Mouse (Mus musculus) ES-E14 (cell line): ENCODE measurements around the gene Lss. TPM values are rescaled to one million over a fixed set of nuclear protein-coding genes. Genes with fewer than 3 reads are reported as not detected.

ENCODE experiments used
- DNase-seq: peaks from one replicate; pipeline ENCODE4 v3.0.0-alpha.2; 2013; ENCODE audit warnings: low read depth, low spot score
- H3K27ac ChIP-seq: 2 replicates; pipeline ENCODE4 v1.5.1; 2012; ENCODE audit warnings: low read depth, mild to moderate bottlenecking, low read length, moderate library complexity, mixed read lengths; ENCODE audit not compliant: poor library complexity, insufficient read depth, severe bottlenecking
- H3K36me3 ChIP-seq: 2 replicates; pipeline ENCODE4 v1.6.1; 2012; ENCODE audit warnings: mild to moderate bottlenecking, low read length, moderate library complexity, mixed read lengths; ENCODE audit not compliant: control insufficient read depth, poor library complexity, insufficient read depth, severe bottlenecking
- H3K4me1 ChIP-seq, 2 experiments: fragments of 150-350 bp in 1 of 2; sonication (generic) in 1 of 2; 2 replicates each; pipeline ENCODE4 v1.6.1; 2012; ENCODE audit warnings: low read length in 2 of 2, mild to moderate bottlenecking in 1 of 2, mixed read lengths in 1 of 2; ENCODE audit not compliant: control insufficient read depth in 2 of 2, insufficient read depth in 2 of 2, poor library complexity in 1 of 2
- H3K4me3 ChIP-seq, 2 experiments: fragments of 150-350 bp in 1 of 2; sonication (generic) in 1 of 2; 2 replicates each; pipeline ENCODE4 v1.5.1; 2012; ENCODE audit warnings: low read length in 2 of 2, low read depth in 1 of 2, mild to moderate bottlenecking in 1 of 2, mixed read lengths in 1 of 2; ENCODE audit not compliant: insufficient read depth in 1 of 2, poor library complexity in 1 of 2, severe bottlenecking in 1 of 2
- H3K9ac ChIP-seq: 2 replicates; pipeline ENCODE4 v1.6.1; 2012; ENCODE audit warnings: low read depth, mild to moderate bottlenecking, low read length, mixed read lengths; ENCODE audit not compliant: poor library complexity, insufficient read depth, severe bottlenecking
- H3K9me3 ChIP-seq: fragments of 150-350 bp; sonication (generic); 2 replicates; pipeline ENCODE4 v1.6.1; 2012; ENCODE audit warnings: low read depth, mild to moderate bottlenecking, low read length; ENCODE audit not compliant: control insufficient read depth, insufficient read depth
- CHD2 ChIP-seq: IDR thresholded peaks from 2 replicates; pipeline ENCODE4 v1.6.1; 2014; ENCODE audit warnings: mild to moderate bottlenecking, low read depth, low read length, inconsistent platforms
- HCFC1 ChIP-seq: IDR thresholded peaks from 2 replicates; pipeline ENCODE4 v1.6.1; 2012; ENCODE audit warnings: low read length, inconsistent platforms, borderline replicate concordance; ENCODE audit not compliant: insufficient read depth
- MAFK ChIP-seq: IDR thresholded peaks from 2 replicates; pipeline ENCODE4 v1.6.1; 2014; ENCODE audit warnings: mild to moderate bottlenecking, low read depth, low read length, inconsistent platforms; ENCODE audit not compliant: insufficient read depth
- ZC3H11A ChIP-seq: IDR thresholded peaks from 2 replicates; pipeline ENCODE4 v1.6.1; 2012; ENCODE audit warnings: low read depth, mild to moderate bottlenecking, inconsistent platforms, low read length, borderline replicate concordance
- ZNF384 ChIP-seq: IDR thresholded peaks from 2 replicates; pipeline ENCODE4 v1.6.1; 2012; ENCODE audit warnings: low read depth, low read length, inconsistent platforms
- in situ Hi-C, 2 experiments: fragments of 600-800 bp; cut with MboI; formaldehyde crosslinking; loops; one replicate each; pipeline ENCODE4 v1.15.1; 2025; ENCODE audit warnings: low sequenced_read_pairs in 2 of 2, inconsistent platforms in 1 of 2; ENCODE audit not compliant: unreplicated experiment in 2 of 2
- total RNA-seq: library from RNA; depleted of rRNA; stranded (reverse); fragments of 300-350 nt; gene quantifications from 2 replicates; pipeline ENCODE4 v1.2.3, GENCODE M21; 2012

The Lss gene
- total RNA-seq, 1 experiment = 35.6 TPM

DNA sequence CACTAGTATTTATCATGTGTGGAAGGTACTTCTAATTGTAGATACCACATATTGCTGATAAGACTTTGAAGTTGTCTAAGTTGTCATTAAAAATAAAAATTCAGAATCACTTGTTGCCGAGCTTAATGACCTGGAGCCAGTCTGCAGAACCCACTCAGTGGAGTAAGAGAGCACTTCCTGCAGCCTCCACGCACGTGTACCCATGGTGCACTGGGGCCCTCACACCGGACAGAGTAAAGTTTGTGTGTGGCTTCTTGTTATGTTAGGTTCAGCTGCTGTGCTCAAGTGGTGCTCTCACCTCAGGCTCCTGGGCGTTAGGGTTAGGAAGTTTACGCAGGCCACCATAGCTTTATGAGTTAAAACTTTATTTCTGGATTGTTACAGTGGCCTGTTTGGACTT, 35.9 kb upstream of the Lss start:
- no peak overlapping the region for H3K4me3 ChIP-seq
- no peaks in the 10 kb centered on the region for H3K9me3 ChIP-seq
- peaks cover 0 to 2% of the 10 kb centered on the region in 2 experiments; a peak in 1 of 4 replicates for H3K4me1 ChIP-seq
- in situ Hi-C loops = no loop called here
- H3K9ac ChIP-seq = no peak overlapping the region
- H3K36me3 ChIP-seq = peaks cover 48% of the 10 kb centered on the region
- TF ChIP-seq ZNF384 (no peak), CHD2 (no peak), ZC3H11A (no peak), HCFC1 (no peak), MAFK (no peak)
- DNase-seq = no peak
- no peak overlapping the region for H3K27ac ChIP-seq

DNA sequence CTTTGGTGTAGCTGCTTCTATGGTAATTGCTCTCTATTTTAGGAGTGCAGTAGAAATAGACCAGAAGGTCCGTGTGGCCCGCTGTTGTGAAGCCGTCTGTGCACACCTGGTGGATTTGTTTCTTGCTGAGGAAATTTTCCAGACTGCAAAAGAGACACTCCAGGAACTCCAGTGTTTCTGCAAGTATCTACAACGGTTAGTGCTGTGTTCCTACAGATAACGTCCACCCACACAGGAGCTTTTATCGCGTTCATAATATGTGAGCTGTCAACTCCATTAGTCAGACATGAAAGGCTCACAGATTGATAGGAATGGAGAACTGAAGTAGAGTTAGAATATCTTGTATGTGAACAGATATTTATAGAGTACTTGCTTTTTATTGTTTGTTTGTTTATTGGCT, 35.0 kb upstream of the Lss start:
- Histone ChIP-seq H3K27ac (no peak overlapping the region), H3K9me3 (no peaks in the 10 kb centered on the region), H3K4me1 (peaks cover 0 to 2% of the 10 kb centered on the region in 2 experiments; a peak in 1 of 4 replicates), H3K4me3 (no peak overlapping the region), H3K36me3 (peaks cover 47% of the 10 kb centered on the region), H3K9ac (no peak overlapping the region)
- DNase-seq = no peak
- TF ChIP-seq HCFC1 = no peak
- no peak for TF ChIP-seq ZNF384
- no peak for TF ChIP-seq ZC3H11A
- TF ChIP-seq CHD2 = no peak
- no peak for TF ChIP-seq MAFK
- in situ Hi-C loops = no loop called here

DNA sequence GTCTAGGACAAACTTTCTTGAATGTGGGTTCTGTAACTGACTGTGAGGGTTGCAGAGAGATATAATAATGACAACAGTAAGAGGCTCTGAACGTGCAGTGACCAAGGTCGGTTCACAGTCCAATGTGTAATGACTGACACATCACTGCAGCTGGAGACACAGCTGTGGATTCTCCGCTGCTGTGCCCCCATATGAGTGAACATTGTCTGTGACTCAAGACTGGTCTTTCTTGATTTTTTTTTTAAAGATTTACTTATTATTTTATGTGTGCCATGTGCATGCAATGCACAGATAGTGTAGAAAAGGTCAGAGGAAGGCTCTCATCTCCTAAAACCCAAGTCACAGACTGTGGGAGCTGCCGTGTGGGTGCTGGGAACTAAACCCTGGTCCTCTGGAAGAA, 33.9 kb upstream of the Lss start:
- H3K9ac ChIP-seq = no peak overlapping the region
- TF ChIP-seq HCFC1 (no peak), ZNF384 (no peak), CHD2 (no peak), ZC3H11A (no peak), MAFK (no peak)
- DNase-seq = no peak
- H3K9me3 ChIP-seq = no peaks in the 10 kb centered on the region
- H3K27ac ChIP-seq = no peak overlapping the region
- no peak overlapping the region for H3K4me3 ChIP-seq
- peaks cover 53% of the 10 kb centered on the region for H3K36me3 ChIP-seq
- peaks cover 0 to 1% of the 10 kb centered on the region in 2 experiments; a peak in 1 of 4 replicates for H3K4me1 ChIP-seq
- in situ Hi-C loops = no loop called here

DNA sequence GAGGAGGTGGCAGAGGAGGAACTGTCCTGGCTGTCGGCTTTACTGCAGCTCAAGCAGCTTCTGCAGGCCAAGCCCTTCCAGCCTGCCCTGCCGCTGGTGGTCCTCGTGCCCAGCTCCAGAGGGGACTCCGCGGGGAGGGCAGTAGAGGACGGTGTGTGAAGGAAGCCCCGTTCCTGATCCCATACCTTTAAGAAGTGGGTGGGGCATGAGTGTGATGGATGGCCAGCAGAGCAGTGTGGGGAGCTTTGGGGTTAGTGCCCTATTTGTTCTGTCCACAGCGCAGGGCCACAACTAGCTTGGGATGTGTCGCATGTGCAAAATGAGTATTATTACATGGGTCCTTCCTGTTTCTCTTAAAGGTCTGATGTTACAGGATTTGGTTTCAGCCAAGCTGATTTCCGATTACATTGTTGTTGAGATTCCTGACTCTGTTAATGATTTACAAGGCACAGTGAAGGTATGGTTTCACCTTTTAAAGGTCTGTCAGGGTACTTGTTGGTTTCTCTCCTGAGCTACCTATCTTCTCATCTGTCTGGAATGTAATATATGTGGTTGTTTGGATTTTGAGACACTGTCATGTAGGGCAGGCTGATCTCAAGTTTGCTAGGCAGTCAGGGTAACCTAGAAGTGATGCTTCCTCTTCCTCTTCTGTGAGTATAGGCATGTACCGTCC, 27.0 kb upstream of the Lss start:
- no peaks in the 10 kb centered on the region for H3K9me3 ChIP-seq
- H3K36me3 ChIP-seq = peaks cover 62% of the 10 kb centered on the region
- TF ChIP-seq CHD2 (no peak), MAFK (no peak), HCFC1 (no peak), ZNF384 (no peak), ZC3H11A (no peak)
- H3K4me1 ChIP-seq = no peaks in the 10 kb centered on the region
- in situ Hi-C loops = no loop called here
- H3K27ac ChIP-seq = no peak overlapping the region
- no peak overlapping the region for H3K4me3 ChIP-seq
- H3K9ac ChIP-seq = no peak overlapping the region
- DNase-seq = no peak
